Mouse (Mus musculus) stomach, embryonic 15.5 days (tissue): ENCODE measurements around the gene Npas3. TPM values are rescaled to one million over a fixed set of nuclear protein-coding genes. Genes with fewer than 3 reads are reported as not detected.

Experiments
- ATAC-seq: fragments of 200-750 bp; cut with Nextera tagmentation; 2 replicates; pipeline ENCODE4 v1.8.0; 2017; ENCODE audit warnings: low read depth, moderate number of reproducible peaks, moderate TSS enrichment; ENCODE audit not compliant: insufficient read depth, low FRiP score
- H3K27ac ChIP-seq: fragments of 300-500 bp; sonication (generic); 2 replicates; pipeline ENCODE4 v1.5.1; 2015; ENCODE audit warnings: mild to moderate bottlenecking, inconsistent platforms
- H3K27me3 ChIP-seq: fragments of 300-500 bp; sonication (generic); replicated peaks from 2 replicates; pipeline ENCODE4 v1.6.1; 2015; ENCODE audit warnings: inconsistent platforms
- H3K36me3 ChIP-seq: fragments of 300-500 bp; sonication (generic); 2 replicates; pipeline ENCODE4 v1.6.1; 2015; ENCODE audit warnings: inconsistent platforms
- H3K4me1 ChIP-seq: fragments of 300-500 bp; sonication (generic); 2 replicates; pipeline ENCODE4 v1.6.1; 2015; ENCODE audit warnings: inconsistent platforms
- H3K4me2 ChIP-seq: fragments of 300-500 bp; sonication (generic); 2 replicates; pipeline ENCODE4 v1.6.1; 2015; ENCODE audit warnings: mild to moderate bottlenecking, inconsistent platforms
- H3K4me3 ChIP-seq: fragments of 300-500 bp; sonication (generic); replicated peaks from 2 replicates; pipeline ENCODE4 v1.5.1; 2015; ENCODE audit warnings: inconsistent platforms
- H3K9ac ChIP-seq: fragments of 300-500 bp; sonication (generic); 2 replicates; pipeline ENCODE4 v1.6.1; 2015; ENCODE audit warnings: inconsistent platforms
- H3K9me3 ChIP-seq: fragments of 300-500 bp; sonication (generic); 2 replicates; pipeline ENCODE4 v1.6.1; 2016; ENCODE audit warnings: inconsistent platforms
- WGBS: fragments of 180-500 bp; shearing (Covaris S2); methylation state at CpG from one replicate; pipeline ENCODE4 v1.1.7; 2015; 5-methylcytosine and 5-hydroxymethylcytosine counted together
- polyA plus RNA-seq: library from polyadenylated mRNA; unstranded; fragments of >200 nt; fragmentation: Nextera tagmentation; extraction: Ambion mirVana; gene quantifications from 2 replicates; pipeline ENCODE4 v1.2.1, GENCODE M21; 2015

Npas3 gene
- polyA plus RNA-seq, 1 experiment from 2014 or later, result 3.0 TPM

DNA sequence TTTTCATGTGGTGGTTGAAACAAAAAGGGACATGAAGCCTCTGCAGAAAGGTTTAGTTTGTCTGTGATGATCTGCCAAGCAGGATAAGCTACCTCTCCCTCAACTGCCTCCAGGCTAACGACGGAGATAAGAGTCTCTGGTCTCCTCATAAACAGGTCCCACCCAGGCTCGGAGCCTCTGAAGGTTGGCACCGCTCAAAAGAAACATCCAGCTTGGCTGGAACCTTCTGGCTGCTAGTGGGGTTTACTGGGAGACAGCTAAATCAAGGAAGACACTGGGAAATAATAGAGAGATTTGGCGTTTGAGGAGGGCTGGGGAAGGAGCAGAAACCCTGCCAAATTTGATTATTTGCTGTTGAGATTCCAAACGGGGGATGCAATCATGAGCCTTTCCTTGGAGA, 584.1 kb downstream of the Npas3 start:
- peak; percentile 88 for ATAC-seq
- no peak overlapping the region for H3K9ac ChIP-seq
- no peak overlapping the region for H3K4me2 ChIP-seq
- no peaks in the 10 kb centered on the region for H3K9me3 ChIP-seq
- H3K27ac ChIP-seq, result 0 out of 2 replicates have a peak overlapping the region, but pooled peaks have one; percentile 4
- no peaks in the 10 kb centered on the region for H3K36me3 ChIP-seq
- H3K4me1 ChIP-seq, result no peaks in the 10 kb centered on the region
- WGBS, result 43% methylated on average over 6 of the region's 6 CpGs
- H3K4me3 ChIP-seq, result no peak overlapping the region
- no peaks in the 10 kb centered on the region for H3K27me3 ChIP-seq

DNA sequence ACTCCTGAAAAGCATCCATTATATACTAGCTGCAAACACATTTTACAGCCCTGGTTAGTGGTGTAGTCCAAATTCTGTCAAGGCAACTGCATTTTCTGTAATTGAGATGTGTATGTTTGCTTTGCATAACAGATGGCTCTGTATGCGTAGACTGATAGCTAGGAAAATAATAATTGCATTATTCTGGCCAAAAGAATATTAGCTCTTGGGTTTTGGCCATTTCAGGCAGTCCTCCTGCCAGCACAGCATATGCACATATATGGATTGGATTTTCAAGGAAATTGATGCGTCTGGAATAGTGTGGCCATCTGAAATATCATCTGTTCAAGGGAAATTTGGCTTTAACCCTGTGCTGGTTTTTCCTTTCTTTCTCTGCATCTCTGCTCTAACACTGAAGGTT, 584.9 kb downstream of the Npas3 start:
- H3K36me3 ChIP-seq, result no peaks in the 10 kb centered on the region
- H3K27me3 ChIP-seq, result no peaks in the 10 kb centered on the region
- H3K4me2 ChIP-seq, result no peak overlapping the region
- no peak overlapping the region for H3K27ac ChIP-seq
- no peak overlapping the region for H3K4me3 ChIP-seq
- H3K9me3 ChIP-seq, result no peaks in the 10 kb centered on the region
- ATAC-seq, result no peak
- H3K4me1 ChIP-seq, result no peaks in the 10 kb centered on the region
- no peak overlapping the region for H3K9ac ChIP-seq
- 49% methylated on average over 2 of the region's 2 CpGs for WGBS

DNA sequence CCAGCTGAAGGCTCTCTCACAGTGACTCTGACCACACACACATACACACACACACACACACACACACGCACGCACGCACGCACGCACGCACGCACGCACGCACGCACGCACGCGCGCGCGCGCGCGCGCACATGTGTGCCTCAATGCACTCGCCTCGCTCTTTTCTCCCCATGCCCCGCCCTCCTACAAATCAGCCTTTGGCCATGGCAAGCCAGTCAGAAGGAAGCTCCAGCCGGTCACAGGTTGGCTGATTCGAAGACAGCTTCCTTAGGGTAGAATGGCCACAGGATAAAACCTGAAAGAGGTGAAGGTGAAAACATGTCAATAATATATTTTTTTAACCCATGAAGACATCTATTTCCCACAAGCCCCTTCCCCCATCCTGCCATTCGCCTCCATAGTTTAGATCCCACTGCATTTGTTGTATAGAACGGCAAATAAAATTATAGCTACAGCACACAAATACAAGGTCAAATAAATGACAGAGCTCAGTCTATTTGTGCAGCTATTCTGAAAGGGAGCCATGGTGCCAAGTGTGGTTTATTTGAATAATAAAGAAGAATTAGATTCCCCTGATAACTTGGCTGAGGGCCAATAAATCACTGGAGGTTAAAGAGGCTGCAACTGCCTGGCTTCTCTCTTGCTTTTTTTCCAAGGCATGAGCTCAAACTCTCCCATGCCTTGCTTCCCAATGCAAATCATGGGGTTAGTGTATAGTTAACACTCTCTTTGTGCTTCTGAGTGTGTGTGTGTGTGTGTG, 587.7 kb downstream of the Npas3 start:
- WGBS, result 79% methylated on average over 27 of the region's 27 CpGs
- ATAC-seq, result no peak

DNA sequence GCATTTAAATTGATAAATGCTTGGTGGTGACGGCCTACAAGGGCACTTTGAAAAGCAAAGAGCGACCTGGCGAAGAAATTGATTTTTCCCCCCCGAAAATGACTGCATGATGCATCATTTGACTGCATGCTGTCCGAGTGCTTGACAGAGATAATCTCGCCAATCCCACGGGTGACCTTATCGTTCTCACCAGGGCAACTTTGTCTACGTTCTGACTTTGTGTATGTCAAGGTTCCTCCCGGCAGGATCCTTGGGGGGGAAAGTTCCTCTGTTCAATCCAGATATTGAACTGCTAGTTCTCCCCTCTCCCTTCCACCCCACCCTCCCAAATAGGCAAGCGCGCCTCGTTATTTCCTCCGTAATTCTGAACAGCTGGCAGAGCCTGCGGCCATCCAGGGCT, 588.9 kb downstream of the Npas3 start:
- 80% methylated on average over 15 of the region's 15 CpGs for WGBS
- peak; percentile 84; the same call in 1 of the 2 replicates for ATAC-seq
- H3K4me3 ChIP-seq, result no peak overlapping the region
- no peaks in the 10 kb centered on the region for H3K4me1 ChIP-seq
- H3K9ac ChIP-seq, result no peak overlapping the region
- H3K27ac ChIP-seq, result no peak overlapping the region
- no peaks in the 10 kb centered on the region for H3K9me3 ChIP-seq
- no peaks in the 10 kb centered on the region for H3K27me3 ChIP-seq
- H3K36me3 ChIP-seq, result no peaks in the 10 kb centered on the region
- H3K4me2 ChIP-seq, result no peak overlapping the region

More for the DNA sequence above, 587.7 kb downstream of the Npas3 start:
- Histone ChIP-seq H3K4me3 (no peak overlapping the region), H3K27ac (no peak overlapping the region), H3K9ac (no peak overlapping the region), H3K36me3 (no peaks in the 10 kb centered on the region), H3K27me3 (no peaks in the 10 kb centered on the region), H3K9me3 (no peaks in the 10 kb centered on the region), H3K4me1 (no peaks in the 10 kb centered on the region), H3K4me2 (no peak overlapping the region)

DNA sequence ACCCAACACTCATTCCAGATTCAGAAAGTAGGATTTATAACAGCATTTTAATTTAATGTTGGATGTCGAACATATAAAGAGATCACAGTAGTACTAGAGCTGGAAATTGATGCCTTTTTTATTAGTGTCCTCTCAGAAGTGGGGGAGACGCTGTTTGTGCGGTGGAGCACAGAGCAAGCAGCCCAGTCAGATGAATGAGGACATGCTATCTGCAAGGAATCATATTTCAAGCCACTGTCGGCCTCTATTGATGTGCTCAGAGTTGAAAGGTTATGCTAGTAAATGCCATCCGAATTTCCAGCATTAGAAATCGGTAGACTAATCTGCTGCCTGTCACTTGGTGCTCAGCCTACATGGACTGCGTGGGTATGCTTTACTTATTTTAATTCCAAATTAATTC, 590.1 kb downstream of the Npas3 start:
- Histone ChIP-seq H3K4me3 (no peak overlapping the region), H3K27me3 (no peaks in the 10 kb centered on the region), H3K9ac (no peak overlapping the region), H3K4me2 (no peak overlapping the region), H3K36me3 (no peaks in the 10 kb centered on the region), H3K9me3 (no peaks in the 10 kb centered on the region), H3K27ac (no peak overlapping the region), H3K4me1 (no peaks in the 10 kb centered on the region)
- WGBS, result 35% methylated on average over 7 of the region's 7 CpGs
- no peak for ATAC-seq

DNA sequence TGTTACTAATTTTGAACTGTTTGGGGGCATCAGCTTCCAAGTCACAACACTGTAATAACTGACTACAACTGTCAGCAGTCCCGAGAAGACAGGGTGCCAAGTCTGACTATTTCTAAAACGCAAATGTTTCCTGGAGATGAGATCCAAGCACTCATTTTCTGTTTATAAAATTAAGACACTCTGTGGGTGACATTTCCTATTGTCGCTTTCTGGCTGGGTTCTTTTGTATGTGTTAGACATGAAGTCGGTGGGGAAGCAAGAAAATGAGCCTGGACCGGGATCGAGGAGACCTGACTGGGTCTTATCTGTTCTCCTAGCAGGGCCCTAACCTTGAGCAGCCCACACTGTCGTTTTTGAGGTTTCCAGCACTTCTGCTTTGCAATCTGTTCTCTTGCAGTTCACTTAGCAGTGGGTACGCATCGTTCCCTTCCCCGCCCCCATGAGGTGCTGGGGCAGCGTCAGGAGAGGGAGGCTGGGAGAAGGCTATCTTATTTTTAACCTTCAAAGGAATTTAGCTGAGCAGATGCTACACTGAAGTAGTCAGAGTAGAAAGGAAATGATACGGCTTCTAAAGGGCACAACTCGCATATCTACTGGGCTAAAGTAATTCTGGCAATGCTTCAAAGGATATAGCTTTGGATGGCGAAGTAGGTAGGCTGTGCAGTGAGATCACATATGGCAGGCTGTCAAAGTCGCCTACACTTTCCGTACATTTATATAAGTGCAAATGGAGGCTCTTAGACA, 593.6 kb downstream of the Npas3 start:
- H3K27me3 ChIP-seq, result no peaks in the 10 kb centered on the region
- 61% methylated on average over 16 of the region's 16 CpGs for WGBS
- no peak overlapping the region for H3K27ac ChIP-seq
- H3K9me3 ChIP-seq, result no peaks in the 10 kb centered on the region
- no peaks in the 10 kb centered on the region for H3K36me3 ChIP-seq
- peaks cover 5% of the 10 kb centered on the region; the same call in 1 of the 2 replicates for H3K4me1 ChIP-seq
- no peak overlapping the region for H3K4me3 ChIP-seq
- H3K4me2 ChIP-seq, result no peak overlapping the region
- no peak for ATAC-seq
- H3K9ac ChIP-seq, result no peak overlapping the region

DNA sequence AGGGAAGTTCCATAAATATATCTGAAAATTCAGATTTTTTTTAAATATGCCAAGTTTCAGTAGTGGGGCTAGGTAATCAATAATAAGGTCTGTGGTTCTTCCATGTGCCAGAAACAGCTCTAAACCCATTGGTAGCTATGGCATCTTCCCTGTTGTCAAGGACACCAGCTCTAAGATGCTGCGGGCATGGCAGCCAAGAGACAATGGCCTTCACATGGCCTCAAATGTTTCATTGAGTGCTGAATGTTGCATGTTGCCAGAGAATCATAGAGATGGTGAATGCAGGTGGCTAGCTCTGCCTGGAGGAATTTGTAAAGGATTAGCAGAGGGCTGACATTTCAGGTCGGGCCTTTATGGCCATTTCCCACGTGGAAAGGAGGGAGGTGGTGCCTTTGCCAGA, 595.1 kb downstream of the Npas3 start:
- ATAC-seq, result no peak
- Histone ChIP-seq H3K27me3 (no peaks in the 10 kb centered on the region), H3K27ac (no peak overlapping the region), H3K9me3 (no peaks in the 10 kb centered on the region), H3K9ac (no peak overlapping the region), H3K4me1 (peaks cover 5% of the 10 kb centered on the region; the same call in 1 of the 2 replicates), H3K36me3 (no peaks in the 10 kb centered on the region), H3K4me2 (no peak overlapping the region), H3K4me3 (no peak overlapping the region)
- 57% methylated on average over 3 of the region's 3 CpGs for WGBS

DNA sequence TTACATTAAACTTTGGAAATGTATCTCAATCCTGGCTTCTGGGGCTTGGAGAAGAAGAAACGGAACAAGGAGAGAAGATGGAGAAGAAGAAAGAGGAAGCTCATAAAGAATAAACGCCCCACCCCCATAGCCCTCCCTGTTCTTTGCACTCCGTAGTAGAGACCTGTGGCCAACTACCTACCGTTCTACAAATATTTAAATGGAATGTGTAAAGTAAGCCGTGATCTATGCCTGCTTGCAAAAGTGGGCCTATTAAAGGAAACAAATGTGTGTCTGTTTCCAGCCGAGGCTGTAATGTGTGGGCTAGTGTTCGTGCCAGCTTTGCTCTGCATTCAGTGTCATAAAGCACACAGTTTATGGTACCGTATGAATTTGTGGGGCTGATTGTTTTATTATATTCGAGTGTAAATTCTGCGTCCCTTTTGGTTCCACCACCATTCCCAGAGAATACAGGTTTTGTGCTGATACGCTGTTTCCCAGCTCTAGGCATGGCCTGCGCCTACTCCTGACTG, 597.7 kb downstream of the Npas3 start:
- Histone ChIP-seq H3K9ac (no peak overlapping the region), H3K4me2 (no peak overlapping the region), H3K36me3 (no peaks in the 10 kb centered on the region), H3K4me3 (no peak overlapping the region), H3K27me3 (no peaks in the 10 kb centered on the region), H3K4me1 (peaks cover 5% of the 10 kb centered on the region; the same call in 1 of the 2 replicates), H3K27ac (no peak overlapping the region), H3K9me3 (no peaks in the 10 kb centered on the region)
- ATAC-seq, result no peak
- WGBS, result 36% methylated on average over 12 of the region's 12 CpGs

DNA sequence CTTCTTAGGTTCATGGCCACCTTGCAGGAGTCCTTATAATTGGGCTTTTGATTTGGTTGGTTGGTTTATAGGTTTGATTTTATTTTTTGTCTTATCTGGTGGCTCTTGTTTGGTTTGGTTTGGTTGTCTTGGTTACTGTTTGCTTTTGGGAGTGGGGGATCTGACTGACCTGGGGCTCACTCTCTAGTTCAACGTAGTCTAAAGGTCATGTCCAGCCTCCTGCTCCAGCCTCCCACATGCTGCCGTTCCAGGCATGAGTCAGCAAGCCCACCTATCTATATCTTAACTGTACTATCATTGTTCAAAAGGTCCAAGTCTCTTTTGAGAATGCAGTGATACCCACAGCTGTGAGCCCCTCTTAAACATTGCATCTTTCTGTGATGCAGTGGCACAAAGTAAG, 600.8 kb downstream of the Npas3 start:
- 71% methylated on average over 2 of the region's 2 CpGs for WGBS
- Histone ChIP-seq H3K27ac (no peak overlapping the region), H3K4me1 (peaks cover 5% of the 10 kb centered on the region; the same call in 1 of the 2 replicates), H3K9me3 (no peaks in the 10 kb centered on the region), H3K9ac (no peak overlapping the region), H3K4me3 (no peak overlapping the region), H3K36me3 (no peaks in the 10 kb centered on the region), H3K27me3 (no peaks in the 10 kb centered on the region), H3K4me2 (no peak overlapping the region)
- ATAC-seq, result no peak

DNA sequence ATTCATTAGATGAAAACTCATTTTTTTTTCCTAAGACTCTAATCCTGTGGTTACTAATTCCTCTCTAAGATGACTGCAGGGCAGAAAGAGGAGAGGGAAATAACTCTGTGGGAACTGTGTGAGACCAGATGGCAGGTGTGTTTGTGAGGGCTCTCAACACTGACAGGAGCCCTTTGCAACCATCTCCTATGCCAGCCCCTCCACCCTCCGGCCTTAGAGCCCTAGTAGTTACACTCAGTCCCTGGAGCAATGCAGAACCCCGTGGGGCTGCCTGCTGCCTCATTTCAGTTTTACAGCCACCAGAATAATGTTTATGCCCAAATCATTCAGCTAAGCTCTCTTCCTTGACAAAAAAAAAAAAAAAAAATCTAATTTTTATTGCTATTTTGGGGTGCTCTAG, 604.0 kb downstream of the Npas3 start:
- H3K36me3 ChIP-seq, result no peaks in the 10 kb centered on the region
- 78% methylated on average over 2 of the region's 2 CpGs for WGBS
- H3K27ac ChIP-seq, result no peak overlapping the region
- H3K4me2 ChIP-seq, result no peak overlapping the region
- no peaks in the 10 kb centered on the region for H3K4me1 ChIP-seq
- H3K9ac ChIP-seq, result no peak overlapping the region
- no peak overlapping the region for H3K4me3 ChIP-seq
- H3K27me3 ChIP-seq, result no peaks in the 10 kb centered on the region
- ATAC-seq, result no peak
- no peaks in the 10 kb centered on the region for H3K9me3 ChIP-seq

DNA sequence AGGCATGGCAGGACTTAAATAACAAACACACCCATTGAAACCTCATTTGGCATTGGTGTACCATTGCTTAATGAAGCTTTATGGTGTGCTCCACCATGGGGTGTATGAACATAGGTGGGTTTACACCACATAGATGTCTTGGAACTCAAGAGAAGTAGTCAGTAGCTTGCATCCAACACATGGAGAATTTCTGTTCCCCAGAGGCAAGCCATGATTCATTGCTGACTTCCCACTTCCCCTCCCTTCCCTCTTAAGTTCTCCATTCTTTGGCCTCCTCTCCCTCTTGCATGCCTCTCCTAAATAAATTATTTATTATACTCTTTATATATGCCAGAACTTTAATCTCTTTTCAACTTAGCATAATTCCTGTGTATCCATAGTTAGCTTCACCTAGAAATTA, 611.7 kb downstream of the Npas3 start:
- Histone ChIP-seq H3K4me3 (no peak overlapping the region), H3K4me2 (no peak overlapping the region), H3K27me3 (no peaks in the 10 kb centered on the region), H3K36me3 (no peaks in the 10 kb centered on the region), H3K9me3 (no peaks in the 10 kb centered on the region), H3K27ac (no peak overlapping the region), H3K9ac (no peak overlapping the region), H3K4me1 (no peaks in the 10 kb centered on the region)
- no peak for ATAC-seq

DNA sequence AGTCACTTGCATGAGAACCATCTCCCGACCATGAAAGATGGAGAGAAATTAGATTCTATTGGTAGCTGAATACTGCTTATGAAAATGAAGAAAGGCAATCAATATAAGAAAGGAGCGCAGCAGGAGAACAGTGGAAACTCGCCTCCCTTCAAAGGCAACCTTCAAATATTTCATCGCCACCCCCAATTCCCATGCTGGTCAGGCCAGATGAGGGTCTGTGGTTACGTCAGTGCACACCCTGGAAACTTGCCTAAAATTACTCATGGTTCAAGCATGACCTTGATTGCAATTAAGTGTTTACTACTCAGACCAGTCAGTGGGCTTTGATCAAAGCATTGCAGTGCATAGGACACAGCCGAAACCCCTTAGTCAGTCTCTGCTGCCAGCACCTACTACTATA, 613.8 kb downstream of the Npas3 start:
- no peak overlapping the region for H3K27ac ChIP-seq
- no peaks in the 10 kb centered on the region for H3K9me3 ChIP-seq
- H3K27me3 ChIP-seq, result no peaks in the 10 kb centered on the region
- no peaks in the 10 kb centered on the region for H3K36me3 ChIP-seq
- H3K4me3 ChIP-seq, result no peak overlapping the region
- H3K4me1 ChIP-seq, result no peaks in the 10 kb centered on the region
- no peak overlapping the region for H3K9ac ChIP-seq
- WGBS, result 76% methylated on average over 6 of the region's 6 CpGs
- H3K4me2 ChIP-seq, result no peak overlapping the region
- ATAC-seq, result no peak
